Mouse (Mus musculus) intestine, postnatal 0 days (tissue): Measurements from ENCODE around the gene Pigu. TPM values are rescaled to one million over a fixed set of nuclear protein-coding genes. Genes with fewer than 3 reads are reported as not detected.

Experiments used
- ATAC-seq: fragments of 200-750 bp; cut with Nextera tagmentation; 2 replicates; pipeline ENCODE4 v1.8.0; 2017; ENCODE audit warnings: mild to moderate bottlenecking, moderate TSS enrichment, moderate library complexity
- H3K27ac ChIP-seq: fragments of 300-500 bp; sonication (generic); 2 replicates; pipeline ENCODE4 v1.5.1; 2014; ENCODE audit warnings: mild to moderate bottlenecking, low read depth, low read length, moderate library complexity
- H3K27me3 ChIP-seq: fragments of 300-500 bp; sonication (generic); replicated peaks from 2 replicates; pipeline ENCODE4 v1.6.1; 2014; ENCODE audit warnings: low read length, mixed read lengths; ENCODE audit not compliant: control insufficient read depth, insufficient read depth
- H3K36me3 ChIP-seq: fragments of 300-500 bp; sonication (generic); 2 replicates; pipeline ENCODE4 v1.6.1; 2014; ENCODE audit warnings: mild to moderate bottlenecking, moderate library complexity; ENCODE audit not compliant: control insufficient read depth, insufficient read depth
- H3K4me1 ChIP-seq: fragments of 300-500 bp; sonication (generic); replicated peaks from 2 replicates; pipeline ENCODE4 v1.6.1; 2014; ENCODE audit warnings: antibody characterized with exemption, low read length, mixed read lengths; ENCODE audit not compliant: control insufficient read depth, insufficient read depth
- H3K4me2 ChIP-seq: fragments of 300-500 bp; sonication (generic); replicated peaks from 2 replicates; pipeline ENCODE4 v1.6.1; 2014; ENCODE audit warnings: low read depth, mild to moderate bottlenecking, moderate library complexity
- H3K4me3 ChIP-seq: fragments of 300-500 bp; sonication (generic); 2 replicates; pipeline ENCODE4 v1.5.1; 2014; ENCODE audit warnings: low read depth, low read length
- H3K9ac ChIP-seq: fragments of 300-500 bp; sonication (generic); 2 replicates; pipeline ENCODE4 v1.6.1; 2014; ENCODE audit warnings: mild to moderate bottlenecking, low read depth, low read length
- H3K9me3 ChIP-seq: fragments of 300-500 bp; sonication (generic); 2 replicates; pipeline ENCODE4 v1.6.1; 2016; ENCODE audit warnings: mixed run types; ENCODE audit not compliant: control insufficient read depth
- CTCF ChIP-seq: sonication (generic); IDR thresholded peaks from 2 replicates; pipeline ENCODE4 v1.5.1; 2016; ENCODE audit warnings: low read depth, mild to moderate bottlenecking, control low read depth, antibody characterized with exemption, moderate library complexity
- WGBS: fragments of 180-500 bp; shearing (Covaris S2); extraction: QIAGEN DNeasy Blood & Tissue Kit; methylation state at CpG from one replicate; pipeline ENCODE4 v1.1.7; 2014; 5-methylcytosine and 5-hydroxymethylcytosine counted together
- polyA plus RNA-seq: library from polyadenylated mRNA; unstranded; fragments of >200 nt; fragmentation: Nextera tagmentation; extraction: Ambion mirVana; gene quantifications from 2 replicates; pipeline ENCODE4 v1.2.1, GENCODE M21; 2015

Gene Pigu
- polyA plus RNA-seq, 1 experiment from 2014 or later: 31.5 TPM

DNA sequence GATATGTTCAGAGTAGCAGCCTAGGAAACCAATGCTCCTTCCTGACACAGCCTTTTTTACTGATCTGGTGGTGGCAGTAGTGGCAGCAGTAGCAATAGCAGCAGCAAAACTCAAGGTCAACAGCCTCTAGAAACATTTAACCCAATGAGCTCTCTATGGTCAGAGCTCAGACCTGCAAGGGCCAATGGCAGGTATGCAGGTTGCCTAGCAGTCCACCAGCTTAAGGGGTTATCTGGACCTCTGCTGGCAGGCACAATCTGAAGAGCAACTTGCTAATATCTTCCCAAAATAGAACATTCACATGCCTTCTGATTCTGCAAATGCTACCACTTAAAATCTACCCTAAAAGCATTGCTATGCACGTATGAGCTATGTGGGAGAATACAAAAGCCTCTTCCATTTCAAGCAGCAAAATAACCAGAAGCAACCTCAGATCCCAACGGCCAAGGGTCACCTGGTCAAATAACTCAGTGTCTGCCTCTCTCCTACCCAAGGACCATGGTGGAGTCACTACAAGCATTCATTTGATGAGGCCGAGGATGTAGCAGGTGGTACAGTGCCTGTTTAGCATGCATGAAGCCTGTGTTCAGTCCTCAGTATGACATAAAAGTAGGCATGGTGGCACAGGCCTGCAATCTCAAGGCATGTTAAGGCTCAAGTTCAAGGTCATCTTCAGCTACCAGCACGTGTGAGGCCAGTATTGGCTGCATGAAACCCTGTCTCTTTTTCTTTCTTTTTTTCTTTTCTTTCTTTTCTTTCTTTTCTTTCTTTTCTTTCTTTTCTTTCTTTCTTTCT is 69.6 kb downstream of the Pigu start:
- Histone ChIP-seq H3K36me3 (peaks cover 40% of the 10 kb centered on the region), H3K9me3 (no peaks in the 10 kb centered on the region), H3K27me3 (no peaks in the 10 kb centered on the region), H3K4me1 (no peaks in the 10 kb centered on the region), H3K4me3 (no peak overlapping the region), H3K27ac (no peak overlapping the region), H3K9ac (no peak overlapping the region), H3K4me2 (no peak overlapping the region)
- TF ChIP-seq CTCF: no peak
- 83% methylated on average over 4 of the region's 4 CpGs for WGBS
- no peak for ATAC-seq

DNA sequence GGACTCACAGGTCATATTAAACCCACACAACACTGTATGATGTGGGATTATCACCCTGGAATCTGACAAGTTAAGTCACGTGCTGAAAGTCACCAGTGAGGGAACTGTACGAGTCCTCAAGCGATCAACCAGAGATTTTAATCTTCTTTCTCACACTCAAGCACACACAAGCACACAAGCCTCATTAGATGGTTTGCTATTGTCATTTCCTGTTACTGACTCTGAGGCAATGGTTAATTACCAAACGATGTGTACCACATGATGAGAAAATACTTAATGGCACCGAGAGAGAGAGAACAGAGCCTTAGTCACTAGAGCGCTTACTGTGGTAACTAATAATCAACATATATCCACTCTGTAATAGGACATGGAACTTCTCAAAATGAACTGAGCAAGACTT is 71.5 kb downstream of the Pigu start:
- Histone ChIP-seq H3K4me3 (no peak overlapping the region), H3K4me1 (no peaks in the 10 kb centered on the region), H3K9ac (no peak overlapping the region), H3K36me3 (peaks cover 23% of the 10 kb centered on the region), H3K27me3 (no peaks in the 10 kb centered on the region), H3K4me2 (no peak overlapping the region), H3K27ac (no peak overlapping the region), H3K9me3 (no peaks in the 10 kb centered on the region)
- 77% methylated on average over 6 of the region's 6 CpGs for WGBS
- no peak for ATAC-seq
- no peak for TF ChIP-seq CTCF

DNA sequence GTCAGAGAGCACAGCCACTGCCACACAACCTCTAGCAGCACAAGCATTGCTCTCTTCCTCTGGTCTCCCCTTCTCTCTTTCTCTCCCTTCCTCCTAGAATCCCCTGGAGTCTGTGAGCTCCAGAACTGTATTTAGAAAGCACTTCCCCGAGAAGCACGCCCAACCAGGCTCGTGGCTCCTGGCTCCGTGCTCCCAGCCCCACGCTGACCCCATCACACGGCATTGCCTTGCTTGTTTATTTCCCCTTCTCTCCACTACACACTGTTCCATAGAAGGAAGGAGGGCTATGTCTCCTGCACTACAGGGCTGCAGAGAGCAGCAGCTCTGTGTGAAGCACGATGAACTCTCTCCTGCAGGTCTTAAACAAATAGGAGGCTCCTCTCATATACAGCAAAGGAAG is 72.6 kb downstream of the Pigu start:
- no peak for TF ChIP-seq CTCF
- H3K27me3 ChIP-seq: no peaks in the 10 kb centered on the region
- no peak overlapping the region for H3K9ac ChIP-seq
- H3K27ac ChIP-seq: peak overlapping the region; percentile 28; the same call in 1 of the 2 replicates
- no peak overlapping the region for H3K4me2 ChIP-seq
- peaks cover 20% of the 10 kb centered on the region for H3K36me3 ChIP-seq
- WGBS: 65% methylated on average over 7 of the region's 7 CpGs
- H3K9me3 ChIP-seq: no peaks in the 10 kb centered on the region
- H3K4me1 ChIP-seq: no peaks in the 10 kb centered on the region
- ATAC-seq: 0 out of 2 replicates have a peak, but pooled peaks have one; percentile 36
- H3K4me3 ChIP-seq: no peak overlapping the region

DNA sequence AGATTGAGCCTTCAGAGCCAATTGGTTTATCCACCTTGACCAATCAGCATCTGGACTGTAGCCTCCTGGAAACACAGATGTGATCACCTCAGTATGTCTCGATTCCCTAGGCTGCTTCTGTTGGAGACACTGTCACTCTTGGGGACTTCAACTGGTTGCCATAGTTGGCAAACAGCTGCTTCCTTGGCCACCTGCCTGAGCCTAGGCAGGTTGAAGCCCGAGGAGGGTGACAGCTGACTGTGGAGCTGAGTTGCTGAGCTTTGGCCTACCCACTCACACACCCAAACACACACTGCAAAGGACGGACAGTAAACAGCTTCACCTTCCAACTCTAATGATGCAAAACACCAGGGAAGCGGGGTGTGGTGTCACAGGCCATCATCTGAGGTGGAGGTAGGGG is 73.4 kb downstream of the Pigu start:
- Histone ChIP-seq H3K4me1 (no peaks in the 10 kb centered on the region), H3K4me3 (no peak overlapping the region), H3K27ac (0 out of 2 replicates have a peak overlapping the region, but pooled peaks have one; percentile 28), H3K27me3 (no peaks in the 10 kb centered on the region), H3K9me3 (no peaks in the 10 kb centered on the region), H3K9ac (no peak overlapping the region), H3K36me3 (peaks cover 19% of the 10 kb centered on the region), H3K4me2 (no peak overlapping the region)
- ATAC-seq: no peak
- WGBS: 83% methylated on average over 4 of the region's 4 CpGs
- no peak for TF ChIP-seq CTCF

DNA sequence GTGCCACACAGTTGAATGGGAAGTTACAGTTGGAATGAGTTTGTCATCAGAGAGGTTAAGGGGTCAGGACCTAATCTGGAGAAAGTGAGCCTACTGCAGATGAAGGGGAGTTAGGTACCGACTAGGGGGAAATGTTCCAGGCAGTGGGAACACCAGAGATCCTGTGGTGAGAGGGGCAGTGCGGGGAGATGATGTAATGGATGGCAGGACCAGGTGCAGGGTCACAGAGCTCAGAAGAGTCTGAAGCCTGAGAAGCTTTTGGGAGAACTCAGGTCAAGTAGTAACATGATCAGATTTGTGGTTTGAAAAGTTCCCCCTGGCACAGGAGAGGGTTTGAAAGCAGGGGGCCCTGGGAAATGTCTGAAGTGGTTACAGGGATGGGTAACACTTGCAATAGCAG is 77.1 kb downstream of the Pigu start:
- 74% methylated on average over 2 of the region's 2 CpGs for WGBS
- Histone ChIP-seq H3K9me3 (no peaks in the 10 kb centered on the region), H3K4me3 (no peak overlapping the region), H3K9ac (no peak overlapping the region), H3K4me1 (0 out of 2 replicates have a peak, but pooled peaks cover 3% of the 10 kb centered on the region), H3K27ac (no peak overlapping the region), H3K36me3 (peaks cover 19% of the 10 kb centered on the region), H3K27me3 (no peaks in the 10 kb centered on the region), H3K4me2 (no peak overlapping the region)
- no peak for TF ChIP-seq CTCF
- ATAC-seq: no peak

DNA sequence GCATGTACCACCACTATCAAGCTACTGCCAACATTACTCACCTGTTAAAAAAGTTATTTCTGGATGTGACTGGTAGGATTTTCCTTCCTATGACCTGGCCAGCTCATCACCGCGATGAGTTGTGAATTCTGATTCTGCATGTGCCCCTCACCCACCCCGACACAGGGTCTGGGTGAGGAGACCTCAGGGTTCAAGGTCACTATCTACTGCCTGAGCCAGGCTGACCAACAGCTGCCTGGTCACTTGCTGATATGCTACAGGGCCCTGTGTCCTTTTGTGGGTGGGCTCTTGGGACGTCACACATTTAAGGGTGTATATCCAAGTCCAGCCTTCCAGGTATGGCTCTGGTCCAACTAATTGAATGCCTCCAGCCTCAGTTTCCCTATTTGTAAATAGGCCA is 78.1 kb downstream of the Pigu start:
- Histone ChIP-seq H3K27me3 (no peaks in the 10 kb centered on the region), H3K27ac (no peak overlapping the region), H3K4me2 (no peak overlapping the region), H3K4me1 (0 out of 2 replicates have a peak, but pooled peaks cover 3% of the 10 kb centered on the region), H3K36me3 (peaks cover 12% of the 10 kb centered on the region), H3K9ac (no peak overlapping the region), H3K4me3 (no peak overlapping the region), H3K9me3 (no peaks in the 10 kb centered on the region)
- TF ChIP-seq CTCF: no peak
- no peak for ATAC-seq
- 88% methylated on average over 4 of the region's 4 CpGs for WGBS
